Mouse (Mus musculus) lung, embryonic 15.5 days (tissue): ENCODE results near the gene Itga1. TPM values are rescaled to one million over a fixed set of nuclear protein-coding genes. Genes with fewer than 3 reads are reported as not detected.

Experiments used
- ATAC-seq: fragments of 200-750 bp; cut with Nextera tagmentation; 2 replicates; pipeline ENCODE4 v1.8.0; 2017; ENCODE audit warnings: moderate number of reproducible peaks, borderline replicate concordance; ENCODE audit not compliant: low FRiP score, low TSS enrichment; ENCODE audit errors: extremely low read depth
- H3K27ac ChIP-seq: fragments of 300-500 bp; sonication (generic); 2 replicates; pipeline ENCODE4 v1.5.1; 2015; ENCODE audit warnings: moderate library complexity, mild to moderate bottlenecking, inconsistent platforms
- H3K27me3 ChIP-seq: fragments of 300-500 bp; sonication (generic); 2 replicates; pipeline ENCODE4 v1.6.1; 2015; ENCODE audit warnings: inconsistent platforms
- H3K36me3 ChIP-seq: fragments of 300-500 bp; sonication (generic); 2 replicates; pipeline ENCODE4 v1.6.1; 2015; ENCODE audit warnings: inconsistent platforms
- H3K4me1 ChIP-seq: fragments of 300-500 bp; sonication (generic); 2 replicates; pipeline ENCODE4 v1.6.1; 2015; ENCODE audit warnings: inconsistent platforms
- H3K4me2 ChIP-seq: fragments of 300-500 bp; sonication (generic); 2 replicates; pipeline ENCODE4 v1.6.1; 2015; ENCODE audit warnings: inconsistent platforms, mild to moderate bottlenecking, moderate library complexity
- H3K4me3 ChIP-seq: fragments of 300-500 bp; sonication (generic); 2 replicates; pipeline ENCODE4 v1.5.1; 2015; ENCODE audit warnings: mild to moderate bottlenecking, inconsistent platforms
- H3K9ac ChIP-seq: fragments of 300-500 bp; sonication (generic); 2 replicates; pipeline ENCODE4 v1.6.1; 2015; ENCODE audit warnings: inconsistent platforms
- H3K9me3 ChIP-seq: fragments of 300-500 bp; sonication (generic); 2 replicates; pipeline ENCODE4 v1.6.1; 2016; ENCODE audit warnings: inconsistent platforms
- WGBS: fragments of 180-500 bp; shearing (Covaris S2); methylation state at CpG from one replicate; pipeline ENCODE4 v1.1.7; 2015; 5-methylcytosine and 5-hydroxymethylcytosine counted together
- polyA plus RNA-seq: library from polyadenylated mRNA; unstranded; fragments of >200 nt; fragmentation: Nextera tagmentation; extraction: Ambion mirVana; gene quantifications from 2 replicates; pipeline ENCODE4 v1.2.1, GENCODE M21; 2015

Itga1 gene
- polyA plus RNA-seq, 1 experiment from 2014 or later, result 35.5 TPM

DNA sequence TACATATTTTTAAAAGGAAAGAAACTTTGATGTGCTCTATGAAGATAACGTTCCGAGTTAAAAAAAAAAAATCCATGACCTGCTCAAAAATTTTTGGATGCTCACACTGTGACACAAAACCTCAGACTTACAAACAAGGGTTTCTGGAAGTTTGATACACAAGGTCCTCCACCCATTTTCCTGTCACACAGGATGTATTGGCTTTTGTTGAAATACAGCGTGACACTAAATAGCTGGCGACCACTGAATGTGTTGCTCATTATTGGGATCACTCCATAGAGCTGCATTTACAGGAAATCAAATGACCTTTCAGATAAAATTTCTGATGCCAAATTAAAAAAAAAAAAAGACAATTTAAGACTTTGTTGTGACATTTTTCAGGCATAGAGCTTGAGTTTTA is 23.4 kb upstream of the Itga1 start:
- Histone ChIP-seq H3K4me2 (no peak overlapping the region), H3K4me1 (no peaks in the 10 kb centered on the region), H3K9ac (no peak overlapping the region), H3K4me3 (no peak overlapping the region), H3K27ac (no peak overlapping the region), H3K27me3 (no peaks in the 10 kb centered on the region), H3K9me3 (no peaks in the 10 kb centered on the region), H3K36me3 (no peaks in the 10 kb centered on the region)
- 77% methylated on average over 4 of the region's 4 CpGs for WGBS
- ATAC-seq, result no peak

GRCm38 (mm10) chr13:115124521-115124920 is 22.8 kb upstream of the Itga1 start:
- Histone ChIP-seq H3K4me3 (no peak overlapping the region), H3K4me2 (no peak overlapping the region), H3K9ac (no peak overlapping the region), H3K27ac (no peak overlapping the region), H3K9me3 (no peaks in the 10 kb centered on the region), H3K4me1 (no peaks in the 10 kb centered on the region), H3K36me3 (no peaks in the 10 kb centered on the region), H3K27me3 (no peaks in the 10 kb centered on the region)
- WGBS, result 64% methylated on average over 1 of the region's 1 CpGs
- ATAC-seq, result no peak

GRCm38 (mm10) chr13:115118756-115119155 is 17.0 kb upstream of the Itga1 start:
- no peak for ATAC-seq
- Histone ChIP-seq H3K27ac (no peak overlapping the region), H3K9me3 (no peaks in the 10 kb centered on the region), H3K9ac (no peak overlapping the region), H3K4me2 (no peak overlapping the region), H3K4me1 (no peaks in the 10 kb centered on the region), H3K27me3 (no peaks in the 10 kb centered on the region), H3K36me3 (no peaks in the 10 kb centered on the region), H3K4me3 (no peak overlapping the region)
- 62% methylated on average over 5 of the region's 5 CpGs for WGBS

- ATAC-seq, result peak; percentile 81; the same call in 1 of the 2 replicates
- Histone ChIP-seq H3K36me3 (no peaks in the 10 kb centered on the region), H3K9ac (no peak overlapping the region), H3K4me2 (no peak overlapping the region), H3K9me3 (no peaks in the 10 kb centered on the region), H3K4me1 (no peaks in the 10 kb centered on the region), H3K27ac (no peak overlapping the region), H3K27me3 (no peaks in the 10 kb centered on the region), H3K4me3 (no peak overlapping the region)
- WGBS, result 54% methylated on average over 3 of the region's 3 CpGs
Measured at GRCm38 (mm10) chr13:115118195-115118594, 16.4 kb upstream of the Itga1 start.

GRCm38 (mm10) chr13:115116930-115117621 is 15.3 kb upstream of the Itga1 start:
- Histone ChIP-seq H3K4me1 (no peaks in the 10 kb centered on the region), H3K9me3 (no peaks in the 10 kb centered on the region), H3K4me2 (no peak overlapping the region), H3K9ac (no peak overlapping the region), H3K4me3 (no peak overlapping the region), H3K27me3 (no peaks in the 10 kb centered on the region), H3K36me3 (no peaks in the 10 kb centered on the region), H3K27ac (no peak overlapping the region)
- ATAC-seq, result no peak
- WGBS, result 79% methylated on average over 3 of the region's 3 CpGs

- WGBS, result 52% methylated on average over 4 of the region's 4 CpGs
- Histone ChIP-seq H3K4me2 (no peak overlapping the region), H3K9ac (no peak overlapping the region), H3K36me3 (no peaks in the 10 kb centered on the region), H3K4me3 (no peak overlapping the region), H3K4me1 (no peaks in the 10 kb centered on the region), H3K27ac (no peak overlapping the region), H3K9me3 (no peaks in the 10 kb centered on the region), H3K27me3 (no peaks in the 10 kb centered on the region)
- ATAC-seq, result no peak
Measured at GRCm38 (mm10) chr13:115109628-115110027, 7.9 kb upstream of the Itga1 start.

GRCm38 (mm10) chr13:115107436-115107835 is 5.7 kb upstream of the Itga1 start:
- H3K4me2 ChIP-seq, result no peak overlapping the region
- H3K4me1 ChIP-seq, result peaks cover 4% of the 10 kb centered on the region; the same call in 1 of the 2 replicates
- no peaks in the 10 kb centered on the region for H3K27me3 ChIP-seq
- no peak overlapping the region for H3K9ac ChIP-seq
- H3K27ac ChIP-seq, result no peak overlapping the region
- H3K9me3 ChIP-seq, result no peaks in the 10 kb centered on the region
- 83% methylated on average over 8 of the region's 8 CpGs for WGBS
- no peak overlapping the region for H3K4me3 ChIP-seq
- H3K36me3 ChIP-seq, result no peaks in the 10 kb centered on the region
- ATAC-seq, result no peak

- Histone ChIP-seq H3K4me3 (no peak overlapping the region), H3K27me3 (no peaks in the 10 kb centered on the region), H3K4me2 (no peak overlapping the region), H3K9ac (no peak overlapping the region), H3K36me3 (no peaks in the 10 kb centered on the region), H3K9me3 (no peaks in the 10 kb centered on the region), H3K27ac (no peak overlapping the region), H3K4me1 (peaks cover 4% of the 10 kb centered on the region; the same call in 1 of the 2 replicates)
- 75% methylated on average over 10 of the region's 10 CpGs for WGBS
- ATAC-seq, result no peak
Measured at GRCm38 (mm10) chr13:115106183-115106582, 4.4 kb upstream of the Itga1 start.

- Histone ChIP-seq H3K4me3 (no peak overlapping the region), H3K27ac (no peak overlapping the region; the same call in 1 of the 2 replicates), H3K27me3 (no peaks in the 10 kb centered on the region), H3K4me2 (peak overlapping the region; percentile 4; the same call in 1 of the 2 replicates), H3K9ac (no peak overlapping the region), H3K36me3 (no peaks in the 10 kb centered on the region), H3K4me1 (peaks cover 15% of the 10 kb centered on the region), H3K9me3 (no peaks in the 10 kb centered on the region)
- 100% methylated on average over 2 of the region's 2 CpGs for WGBS
- ATAC-seq, result no peak
Measured at GRCm38 (mm10) chr13:115102754-115103153, 990 bp upstream of the Itga1 start.

- peak overlapping the region; percentile 98 for H3K27ac ChIP-seq
- ATAC-seq, result no peak
- H3K4me2 ChIP-seq, result peak overlapping the region; percentile 82
- 33% methylated on average over 11 of the region's 11 CpGs for WGBS
- H3K27me3 ChIP-seq, result no peaks in the 10 kb centered on the region
- no peaks in the 10 kb centered on the region for H3K9me3 ChIP-seq
- no peaks in the 10 kb centered on the region for H3K36me3 ChIP-seq
- peak overlapping the region; percentile 67 for H3K4me3 ChIP-seq
- peaks cover 27% of the 10 kb centered on the region for H3K4me1 ChIP-seq
- H3K9ac ChIP-seq, result peak overlapping the region; percentile 78
Measured at GRCm38 (mm10) chr13:115100381-115101177, 1.2 kb downstream of the Itga1 start.

DNA sequence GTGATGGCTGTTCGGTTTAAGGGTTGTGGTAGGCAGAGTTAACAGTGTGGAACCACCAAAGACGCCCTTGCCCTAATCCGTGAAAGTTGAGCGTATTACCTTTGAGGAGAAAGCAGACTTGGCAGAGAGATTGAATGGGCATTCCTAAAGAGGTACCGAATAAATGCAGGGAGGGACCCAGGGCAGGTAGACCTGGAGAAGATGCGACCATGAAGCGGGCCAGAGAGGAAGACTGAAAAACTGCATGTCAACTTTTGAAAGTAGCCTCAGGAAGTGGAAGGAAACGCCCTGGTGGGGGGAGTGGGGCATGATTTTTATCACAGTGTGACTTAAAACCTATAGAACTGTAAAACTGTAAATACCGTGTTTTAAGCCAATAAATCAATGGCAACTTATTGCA is 2.4 kb downstream of the Itga1 start:
- no peak overlapping the region for H3K4me3 ChIP-seq
- no peaks in the 10 kb centered on the region for H3K9me3 ChIP-seq
- no peaks in the 10 kb centered on the region for H3K36me3 ChIP-seq
- no peak overlapping the region for H3K27ac ChIP-seq
- no peaks in the 10 kb centered on the region for H3K27me3 ChIP-seq
- WGBS, result 81% methylated on average over 9 of the region's 9 CpGs
- H3K9ac ChIP-seq, result no peak overlapping the region
- peaks cover 27% of the 10 kb centered on the region for H3K4me1 ChIP-seq
- no peak for ATAC-seq
- H3K4me2 ChIP-seq, result peak overlapping the region; percentile 3; the same call in 1 of the 2 replicates

DNA sequence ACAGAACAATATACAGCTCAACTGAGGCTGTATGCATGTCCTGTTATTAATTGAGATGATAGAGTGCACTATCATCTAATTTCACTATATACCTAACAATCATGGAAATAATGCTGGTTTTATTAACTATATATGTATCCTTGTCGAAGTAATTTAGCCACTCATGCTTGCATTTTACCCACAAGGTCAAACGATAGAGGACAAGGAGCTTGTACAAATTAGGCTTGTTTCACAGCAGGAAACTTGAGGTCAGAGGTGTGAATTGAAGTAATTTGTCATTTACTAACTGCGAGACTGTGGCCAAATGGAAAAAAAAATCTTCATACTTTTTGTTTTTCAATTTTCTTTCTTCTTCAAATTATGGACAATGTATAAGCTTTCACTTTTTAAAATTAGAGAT is 3.5 kb downstream of the Itga1 start:
- WGBS, result 60% methylated on average over 3 of the region's 3 CpGs
- no peaks in the 10 kb centered on the region for H3K36me3 ChIP-seq
- no peak overlapping the region for H3K9ac ChIP-seq
- H3K4me3 ChIP-seq, result no peak overlapping the region
- H3K4me1 ChIP-seq, result peaks cover 27% of the 10 kb centered on the region
- peak overlapping the region; percentile 26; the same call in 1 of the 2 replicates for H3K4me2 ChIP-seq
- no peak for ATAC-seq
- no peaks in the 10 kb centered on the region for H3K27me3 ChIP-seq
- no peak overlapping the region for H3K27ac ChIP-seq
- H3K9me3 ChIP-seq, result no peaks in the 10 kb centered on the region
